ENCODE assay signal across 9 mouse cellular contexts in genomic region chr1:84286682-84287111, GRCm38 (mm10).
DNase-seq lines count a peak whose midpoint lies in the region; ATAC-seq lines count a peak whose summit lies in the region.
"Had no signal": no experiment of that assay in that cellular context is flagged by ENCODE, and none has a peak within 500 bp of the region (broad histone marks: within the 10 kb centered on the region; RNA-seq: fewer than 3 reads in every experiment).

No protein-coding gene starts in this region.

- H3K27me3 ChIP-seq in embryonic facial prominence, embryonic 10.5 days (replicated peaks; ENCODE audit: low read depth, poor library complexity, severe bottlenecking), result peaks cover 26% of the 10 kb centered on the region

- no peaks in the 10 kb centered on the region for H3K9me3 ChIP-seq in embryonic facial prominence, embryonic 10.5 days

- WGBS in embryonic facial prominence, embryonic 10.5 days, result 46% methylated on average over 6 of the region's 6 CpGs

- H3K27ac ChIP-seq in embryonic facial prominence, embryonic 10.5 days (replicated peaks), result no peak overlapping the region

- no peaks in the 10 kb centered on the region for H3K36me3 ChIP-seq in embryonic facial prominence, embryonic 10.5 days (replicated peaks)
- H3K36me3 ChIP-seq: G1E had no signal

- DNase-seq in adrenal gland, adult 18-20 months (ENCODE audit: low spot score in 2 of 2), result peak; percentile 37 to 63
- no peak for DNase-seq in adrenal gland, postnatal 25 days
- DNase-seq in adipocyte (ENCODE audit: low spot score), result peak; percentile 77
- DNase-seq in embryonic facial prominence, embryonic 10.5 days (ENCODE audit: low spot score), result peak; percentile 59
- peak; percentile 53 for DNase-seq in layer of hippocampus, adult 9-11 months
- peak; percentile 41 for DNase-seq in right cerebral cortex, postnatal 14 days

- ATAC-seq in hematopoietic stem cell, adult 5-6 weeks (replicated peaks in 1 of 2; ENCODE audit: insufficient read depth in 1 of 2, low FRiP score in 2 of 2, low TSS enrichment in 1 of 2, low read depth in 1 of 2, poor library complexity in 2 of 2, severe bottlenecking in 2 of 2), result peak; percentile 62 to 69; a peak in 3 of 4 replicates
- ATAC-seq in megakaryocyte, adult 5-6 weeks (ENCODE audit: poor library complexity, severe bottlenecking), result peak; percentile 74

- no peak overlapping the region for H3K4me3 ChIP-seq in embryonic facial prominence, embryonic 10.5 days

- H3K4me1 ChIP-seq in embryonic facial prominence, embryonic 10.5 days, result peaks cover 13% of the 10 kb centered on the region; the same call in 1 of the 2 replicates
